Mouse (Mus musculus) liver, embryonic 11.5 days (tissue): ENCODE data around the gene Ppp1r1b. TPM values are rescaled to one million over a fixed set of nuclear protein-coding genes. Genes with fewer than 3 reads are reported as not detected.

Experiments
- ATAC-seq: fragments of 200-750 bp; cut with Nextera tagmentation; replicated peaks from 2 replicates; pipeline ENCODE4 v1.8.0; 2017; ENCODE audit warnings: moderate number of reproducible peaks, mild to moderate bottlenecking, moderate TSS enrichment, moderate library complexity; ENCODE audit not compliant: low FRiP score
- DNase-seq: peaks from one replicate; pipeline ENCODE4 v3.0.0-alpha.2; 2017; ENCODE audit warnings: low spot score
- H3K27ac ChIP-seq: fragments of 300-500 bp; sonication (generic); 2 replicates; pipeline ENCODE4 v1.5.1; 2014; ENCODE audit warnings: mild to moderate bottlenecking, low read depth, low read length, control low read depth
- H3K27me3 ChIP-seq: fragments of 300-500 bp; sonication (generic); replicated peaks from 2 replicates; pipeline ENCODE4 v1.6.1; 2014; ENCODE audit warnings: low read length, mixed read lengths; ENCODE audit not compliant: control insufficient read depth, insufficient read depth
- H3K36me3 ChIP-seq: fragments of 300-500 bp; sonication (generic); 2 replicates; pipeline ENCODE4 v1.6.1; 2014; ENCODE audit warnings: mild to moderate bottlenecking, low read length, moderate library complexity, mixed read lengths; ENCODE audit not compliant: control insufficient read depth, insufficient read depth
- H3K4me1 ChIP-seq: fragments of 300-500 bp; sonication (generic); replicated peaks from 2 replicates; pipeline ENCODE4 v1.6.1; 2014; ENCODE audit warnings: low read length, mixed read lengths; ENCODE audit not compliant: control insufficient read depth, insufficient read depth
- H3K4me2 ChIP-seq: fragments of 300-500 bp; sonication (generic); 2 replicates; pipeline ENCODE4 v1.6.1; 2014; ENCODE audit warnings: mild to moderate bottlenecking, control low read depth, moderate library complexity
- H3K4me3 ChIP-seq: fragments of 300-500 bp; sonication (generic); 2 replicates; pipeline ENCODE4 v1.5.1; 2014; ENCODE audit warnings: low read depth, low read length, control low read depth
- H3K9ac ChIP-seq: fragments of 300-500 bp; sonication (generic); 2 replicates; pipeline ENCODE4 v1.6.1; 2014; ENCODE audit warnings: low read depth, low read length, control low read depth
- H3K9me3 ChIP-seq: fragments of 300-500 bp; sonication (generic); 2 replicates; pipeline ENCODE4 v1.6.1; 2016; ENCODE audit warnings: low read length, inconsistent platforms, mixed read lengths; ENCODE audit not compliant: control insufficient read depth
- WGBS: fragments of 180-500 bp; shearing (Covaris S2); extraction: QIAGEN DNeasy Blood & Tissue Kit; methylation state at CpG from one replicate; pipeline ENCODE4 v1.1.7; 2014; 5-methylcytosine and 5-hydroxymethylcytosine counted together
- polyA plus RNA-seq: library from polyadenylated mRNA; unstranded; fragments of >200 nt; fragmentation: Nextera tagmentation; extraction: Ambion mirVana; gene quantifications from 2 replicates; pipeline ENCODE4 v1.2.1, GENCODE M21; 2014

Ppp1r1b gene
- polyA plus RNA-seq, 1 experiment from 2014 or later = 0.38 TPM

GRCm38 (mm10) chr11:98331401-98331800 is 16.8 kb upstream of the Ppp1r1b start:
- H3K4me2 ChIP-seq = no peak overlapping the region
- H3K9ac ChIP-seq = no peak overlapping the region
- H3K9me3 ChIP-seq = no peaks in the 10 kb centered on the region
- WGBS = 33% methylated on average over 1 of the region's 1 CpGs
- H3K27ac ChIP-seq = no peak overlapping the region
- peaks cover 12% of the 10 kb centered on the region for H3K4me1 ChIP-seq
- no peak overlapping the region for H3K4me3 ChIP-seq
- H3K36me3 ChIP-seq = no peaks in the 10 kb centered on the region
- no peak for DNase-seq
- peaks cover 100% of the 10 kb centered on the region for H3K27me3 ChIP-seq
- no peak for ATAC-seq

- Histone ChIP-seq H3K36me3 (no peaks in the 10 kb centered on the region), H3K4me3 (no peak overlapping the region), H3K27me3 (peaks cover 100% of the 10 kb centered on the region), H3K4me2 (no peak overlapping the region), H3K4me1 (peaks cover 12% of the 10 kb centered on the region), H3K9me3 (no peaks in the 10 kb centered on the region), H3K9ac (no peak overlapping the region), H3K27ac (no peak overlapping the region)
- ATAC-seq (no peak), DNase-seq (no peak)
- whole genome bisulfite sequencing = 66% methylated on average over 3 of the region's 3 CpGs
Observed at GRCm38 (mm10) chr11:98332186-98332585, 16.0 kb upstream of the Ppp1r1b start.

GRCm38 (mm10) chr11:98332841-98333240 is 15.4 kb upstream of the Ppp1r1b start:
- 75% methylated on average over 4 of the region's 4 CpGs for WGBS
- no peak for DNase-seq
- no peak overlapping the region for H3K9ac ChIP-seq
- no peak for ATAC-seq
- no peak overlapping the region for H3K4me3 ChIP-seq
- no peak overlapping the region for H3K27ac ChIP-seq
- H3K4me1 ChIP-seq = peaks cover 12% of the 10 kb centered on the region
- no peaks in the 10 kb centered on the region for H3K36me3 ChIP-seq
- peaks cover 100% of the 10 kb centered on the region for H3K27me3 ChIP-seq
- H3K4me2 ChIP-seq = no peak overlapping the region
- H3K9me3 ChIP-seq = no peaks in the 10 kb centered on the region

GRCm38 (mm10) chr11:98333263-98333696 is 14.9 kb upstream of the Ppp1r1b start:
- Histone ChIP-seq H3K4me3 (no peak overlapping the region), H3K27me3 (peaks cover 100% of the 10 kb centered on the region), H3K9me3 (no peaks in the 10 kb centered on the region), H3K9ac (no peak overlapping the region), H3K36me3 (no peaks in the 10 kb centered on the region), H3K4me2 (no peak overlapping the region), H3K4me1 (peaks cover 9% of the 10 kb centered on the region), H3K27ac (no peak overlapping the region)
- 71% methylated on average over 10 of the region's 10 CpGs for WGBS
- no peak for ATAC-seq
- DNase-seq = no peak

GRCm38 (mm10) chr11:98333981-98334741 is 14.0 kb upstream of the Ppp1r1b start:
- no peaks in the 10 kb centered on the region for H3K9me3 ChIP-seq
- no peak overlapping the region for H3K4me3 ChIP-seq
- H3K36me3 ChIP-seq = no peaks in the 10 kb centered on the region
- 8% methylated on average over 34 of the region's 41 CpGs for WGBS
- H3K27ac ChIP-seq = no peak overlapping the region
- peak overlapping the region; percentile 10; the same call in 1 of the 2 replicates for H3K4me2 ChIP-seq
- peaks cover 15% of the 10 kb centered on the region for H3K4me1 ChIP-seq
- no peak for DNase-seq
- peaks cover 100% of the 10 kb centered on the region for H3K27me3 ChIP-seq
- no peak; the same call in 1 of the 2 replicates for ATAC-seq
- no peak overlapping the region for H3K9ac ChIP-seq

GRCm38 (mm10) chr11:98335250-98335649 is 13.0 kb upstream of the Ppp1r1b start:
- no peak overlapping the region for H3K4me3 ChIP-seq
- H3K9me3 ChIP-seq = no peaks in the 10 kb centered on the region
- no peak overlapping the region for H3K4me2 ChIP-seq
- no peak overlapping the region for H3K9ac ChIP-seq
- H3K27ac ChIP-seq = no peak overlapping the region
- H3K4me1 ChIP-seq = peaks cover 15% of the 10 kb centered on the region
- DNase-seq = no peak
- ATAC-seq = no peak
- no peaks in the 10 kb centered on the region for H3K36me3 ChIP-seq
- peaks cover 100% of the 10 kb centered on the region for H3K27me3 ChIP-seq
- WGBS = 8% methylated on average over 9 of the region's 9 CpGs

GRCm38 (mm10) chr11:98336245-98337107 is 11.7 kb upstream of the Ppp1r1b start:
- Histone ChIP-seq H3K9me3 (no peaks in the 10 kb centered on the region), H3K27ac (no peak overlapping the region), H3K9ac (no peak overlapping the region), H3K4me3 (no peak overlapping the region), H3K4me2 (no peak overlapping the region), H3K36me3 (no peaks in the 10 kb centered on the region), H3K4me1 (peaks cover 15% of the 10 kb centered on the region), H3K27me3 (peaks cover 98% of the 10 kb centered on the region)
- DNase-seq (no peak), ATAC-seq (no peak)
- WGBS = 17% methylated on average over 13 of the region's 13 CpGs

GRCm38 (mm10) chr11:98338507-98338961 is 9.7 kb upstream of the Ppp1r1b start:
- Histone ChIP-seq H3K27ac (no peak overlapping the region), H3K4me2 (peak overlapping the region; percentile 67), H3K9me3 (no peaks in the 10 kb centered on the region), H3K4me1 (peaks cover 19% of the 10 kb centered on the region), H3K4me3 (peak overlapping the region; percentile 49), H3K36me3 (no peaks in the 10 kb centered on the region), H3K9ac (no peak overlapping the region), H3K27me3 (peaks cover 89% of the 10 kb centered on the region)
- ATAC-seq (no peak), DNase-seq (no peak)
- 1% methylated on average over 39 of the region's 57 CpGs for WGBS
